Mouse (Mus musculus): Measurements from ENCODE around the gene Fignl1. TPM values are rescaled to one million over a fixed set of nuclear protein-coding genes. Genes with fewer than 3 reads are reported as not detected.

Fignl1 gene
- total and polyA plus RNA-seq, 3 experiments, result 82.8 to 189 (median 98.5) TPM

- dilution Hi-C loops (cut with MboI; ENCODE audit: extremely low pct_ligation_motif_present, extremely low pct_unique_long_range_greater_than_20kb, low sequenced_read_pairs), result loop anchor here (25.0 kb wide), 1 partner anchor 138 kb away; no protein-coding TSS in a partner anchor
- Histone ChIP-seq H3K4me3 (replicated peaks in 1 of 3; ENCODE audit: low read depth in 2 of 3, low read length in 2 of 3, poor library complexity in 1 of 3) (no peak overlapping the region), H3K36me3 (replicated peaks in 1 of 2; ENCODE audit: control insufficient read depth in 1 of 2, insufficient read depth in 1 of 2, low read length in 1 of 2) (no peaks in the 10 kb centered on the region), H3K27me3 (replicated peaks) (no peaks in the 10 kb centered on the region), H3K9ac (ENCODE audit: insufficient read depth, low read depth) (no peak overlapping the region), H3K4me1 (ENCODE audit: control insufficient read depth in 1 of 2, insufficient read depth in 2 of 2) (peaks cover 15 to 47% of the 10 kb centered on the region in 2 experiments), H3K9me3 (replicated peaks; ENCODE audit: low read length) (no peaks in the 10 kb centered on the region), H3K79me2 (replicated peaks; ENCODE audit: control insufficient read depth, extremely low read depth, insufficient read depth, poor library complexity, severe bottlenecking) (no peaks in the 10 kb centered on the region), H3K4me2 (ENCODE audit: insufficient read depth, low read depth, poor library complexity, severe bottlenecking) (no peak overlapping the region), H3K27ac (ENCODE audit: insufficient read depth, low read depth) (no peak overlapping the region)
- no peak for TF ChIP-seq IRF4 (IDR thresholded peaks at IDR 0.05; ENCODE audit: low read depth, low read length)
- TF ChIP-seq PAX5 (IDR thresholded peaks at IDR 0.05; ENCODE audit: low read length), result no peak
- no peak for TF ChIP-seq KAT2A (IDR thresholded peaks at IDR 0.05; ENCODE audit: insufficient replicate concordance, low read length)
- TF ChIP-seq NRF1 (IDR thresholded peaks at IDR 0.05; ENCODE audit: low read depth, low read length), result no peak
- TF ChIP-seq USF1 (IDR thresholded peaks at IDR 0.05; ENCODE audit: low read depth, low read length), result no peak
- TF ChIP-seq RCOR1 (conservative IDR thresholded peaks at IDR 0.05; ENCODE audit: low read depth, low read length), result no peak
- no peak for TF ChIP-seq MYC (IDR thresholded peaks at IDR 0.05; ENCODE audit: low read depth, low read length)
- TF ChIP-seq MAZ (IDR thresholded peaks at IDR 0.05; ENCODE audit: low read depth, low read length), result no peak
- no peak for TF ChIP-seq ETS1 (conservative IDR thresholded peaks at IDR 0.05; ENCODE audit: low read depth, low read length)
- TF ChIP-seq MAFK (IDR thresholded peaks at IDR 0.05; ENCODE audit: insufficient replicate concordance, low read length), result no peak
- TF ChIP-seq MEF2A (IDR thresholded peaks at IDR 0.05; ENCODE audit: borderline replicate concordance, low read depth, low read length), result no peak
- TF ChIP-seq SIN3A (IDR thresholded peaks at IDR 0.05; ENCODE audit: low read length), result no peak
- no peak for TF ChIP-seq ELF1 (IDR thresholded peaks at IDR 0.05; ENCODE audit: low read depth, low read length)
- no peak for TF ChIP-seq ZMIZ1 (IDR thresholded peaks at IDR 0.05; ENCODE audit: low read depth, low read length)
- no peak for TF ChIP-seq E2F4 (IDR thresholded peaks at IDR 0.05; ENCODE audit: insufficient replicate concordance, low read depth, low read length)
- TF ChIP-seq CHD1 (IDR thresholded peaks at IDR 0.05; ENCODE audit: low read depth, low read length), result no peak
- TF ChIP-seq MXI1 (IDR thresholded peaks at IDR 0.05; ENCODE audit: low read depth, low read length), result no peak
- no peak for TF ChIP-seq UBTF (IDR thresholded peaks at IDR 0.05; ENCODE audit: low read depth, low read length)
- in situ Hi-C loops (cut with MboI; ENCODE audit: low pct_ligation_motif_present, low pct_unique_long_range_greater_than_20kb, low sequenced_read_pairs), result loop anchor here (25.0 kb wide), 3 partner anchors 388 to 713 kb away; no protein-coding TSS in a partner anchor
- no peak for DNase-seq (ENCODE audit: extremely low read depth)
Observed at GRCm38 (mm10) chr11:11823980-11824911, 15.5 kb upstream of the Fignl1 start.
